Mouse (Mus musculus) neural tube, embryonic 13.5 days (tissue): ENCODE measurements around the gene Hspb9. TPM values are rescaled to one million over a fixed set of nuclear protein-coding genes. Genes with fewer than 3 reads are reported as not detected.

Source experiments
- ATAC-seq: fragments of 200-750 bp; cut with Nextera tagmentation; 2 replicates; pipeline ENCODE4 v1.8.0; 2017; ENCODE audit warnings: low read depth, mild to moderate bottlenecking, moderate TSS enrichment, moderate library complexity
- H3K27ac ChIP-seq: fragments of 300-500 bp; sonication (generic); replicated peaks from 2 replicates; pipeline ENCODE4 v1.5.1; 2015; ENCODE audit warnings: moderate library complexity, mild to moderate bottlenecking, inconsistent platforms
- H3K27me3 ChIP-seq: fragments of 300-500 bp; sonication (generic); 2 replicates; pipeline ENCODE4 v1.6.1; 2015; ENCODE audit warnings: mild to moderate bottlenecking, inconsistent platforms
- H3K36me3 ChIP-seq: fragments of 300-500 bp; sonication (generic); 2 replicates; pipeline ENCODE4 v1.6.1; 2015; ENCODE audit warnings: mild to moderate bottlenecking, inconsistent platforms
- H3K4me1 ChIP-seq: fragments of 300-500 bp; sonication (generic); replicated peaks from 2 replicates; pipeline ENCODE4 v1.6.1; 2015; ENCODE audit warnings: inconsistent platforms
- H3K4me2 ChIP-seq: fragments of 300-500 bp; sonication (generic); 2 replicates; pipeline ENCODE4 v1.6.1; 2015; ENCODE audit warnings: inconsistent platforms, mild to moderate bottlenecking, moderate library complexity
- H3K4me3 ChIP-seq: fragments of 300-500 bp; sonication (generic); 2 replicates; pipeline ENCODE4 v1.5.1; 2015; ENCODE audit warnings: mild to moderate bottlenecking, inconsistent platforms
- H3K9ac ChIP-seq: fragments of 300-500 bp; sonication (generic); 2 replicates; pipeline ENCODE4 v1.6.1; 2015; ENCODE audit warnings: moderate library complexity, mild to moderate bottlenecking, inconsistent platforms
- H3K9me3 ChIP-seq: fragments of 300-500 bp; sonication (generic); 2 replicates; pipeline ENCODE4 v1.6.1; 2016; ENCODE audit warnings: inconsistent platforms
- WGBS: fragments of 180-500 bp; shearing (Covaris S2); methylation state at CpG from one replicate; pipeline ENCODE4 v1.1.7; 2015; 5-methylcytosine and 5-hydroxymethylcytosine counted together
- polyA plus RNA-seq: library from polyadenylated mRNA; unstranded; fragments of >200 nt; fragmentation: Nextera tagmentation; extraction: Ambion mirVana; gene quantifications from 2 replicates; pipeline ENCODE4 v1.2.1, GENCODE M21; 2015

Gene Hspb9
- polyA plus RNA-seq, 1 experiment from 2014 or later, result 0.43 TPM

GRCm38 (mm10) chr11:100735954-100736745 is 22.5 kb downstream of the Hspb9 start:
- Histone ChIP-seq H3K27ac (no peak overlapping the region), H3K4me2 (peak overlapping the region; percentile 92; the same call in 1 of the 2 replicates), H3K9me3 (no peaks in the 10 kb centered on the region), H3K36me3 (peaks cover 22% of the 10 kb centered on the region), H3K9ac (peak overlapping the region; percentile 12; the same call in 1 of the 2 replicates), H3K4me1 (peaks cover 25% of the 10 kb centered on the region), H3K4me3 (peak overlapping the region; percentile 99; the same call in 1 of the 2 replicates), H3K27me3 (peaks cover under 1% of the 10 kb centered on the region; the same call in 1 of the 2 replicates)
- ATAC-seq, result no peak
- WGBS, result 75% methylated on average over 14 of the region's 14 CpGs

GRCm38 (mm10) chr11:100736746-100737080 is 23.1 kb downstream of the Hspb9 start:
- ATAC-seq, result no peak
- H3K27me3 ChIP-seq, result peaks cover 5% of the 10 kb centered on the region; the same call in 1 of the 2 replicates
- peaks cover 28% of the 10 kb centered on the region for H3K36me3 ChIP-seq
- H3K4me3 ChIP-seq, result peak overlapping the region; percentile 99
- WGBS, result 83% methylated on average over 4 of the region's 4 CpGs
- H3K9me3 ChIP-seq, result no peaks in the 10 kb centered on the region
- H3K4me2 ChIP-seq, result peak overlapping the region; percentile 92
- H3K4me1 ChIP-seq, result peaks cover 25% of the 10 kb centered on the region
- H3K9ac ChIP-seq, result peak overlapping the region; percentile 96; the same call in 1 of the 2 replicates
- no peak overlapping the region for H3K27ac ChIP-seq

DNA sequence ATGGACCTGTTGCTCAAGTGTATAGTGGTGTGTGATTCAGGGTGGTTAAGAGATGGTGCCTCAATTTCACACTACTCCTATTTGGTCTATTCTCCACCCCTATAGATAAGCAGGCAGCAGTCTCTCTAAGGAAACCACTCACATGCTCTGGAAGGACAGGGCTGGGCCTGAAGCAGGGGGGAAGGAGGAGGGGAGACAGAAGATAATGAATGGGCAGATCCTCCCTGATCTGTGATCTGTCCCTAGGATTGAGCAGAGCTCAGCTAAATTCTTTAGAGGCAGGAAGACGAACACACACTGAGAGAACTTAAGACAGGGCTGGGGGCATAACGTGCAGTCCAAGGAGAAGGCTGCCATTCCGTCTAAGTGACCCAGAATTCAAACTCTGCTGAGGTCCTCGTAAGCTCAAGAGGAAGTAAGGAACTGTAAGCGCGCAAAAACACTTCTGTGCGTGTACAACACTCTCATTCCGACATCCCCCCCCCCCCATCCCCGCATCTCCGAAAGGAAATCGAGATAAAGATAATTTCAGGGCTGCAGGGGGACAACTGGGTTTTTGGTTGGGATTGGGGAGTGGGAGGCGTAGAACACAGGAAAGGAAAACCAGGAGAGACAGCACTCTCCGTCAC is 23.6 kb downstream of the Hspb9 start:
- Histone ChIP-seq H3K4me1 (peaks cover 25% of the 10 kb centered on the region), H3K4me3 (peak overlapping the region; percentile 99), H3K27me3 (peaks cover 5% of the 10 kb centered on the region; the same call in 1 of the 2 replicates), H3K27ac (peak overlapping the region; percentile 56; the same call in 1 of the 2 replicates), H3K9ac (peak overlapping the region; percentile 96), H3K9me3 (no peaks in the 10 kb centered on the region), H3K36me3 (peaks cover 25% of the 10 kb centered on the region), H3K4me2 (peak overlapping the region; percentile 92)
- no peak for ATAC-seq
- 3% methylated on average over 13 of the region's 13 CpGs for WGBS

- H3K27me3 ChIP-seq, result peaks cover 5% of the 10 kb centered on the region; the same call in 1 of the 2 replicates
- H3K4me3 ChIP-seq, result peak within 1 kb of the TSS; percentile 99
- peaks cover 15% of the 10 kb centered on the region for H3K36me3 ChIP-seq
- peaks cover 25% of the 10 kb centered on the region for H3K4me1 ChIP-seq
- WGBS, result under 1% methylated on average over 38 of the region's 39 CpGs
- H3K9ac ChIP-seq, result peak within 1 kb of the TSS; percentile 96
- no peaks in the 10 kb centered on the region for H3K9me3 ChIP-seq
- peak within 1 kb of the TSS; percentile 92 for H3K4me2 ChIP-seq
- peak; percentile 100 for ATAC-seq
- H3K27ac ChIP-seq, result peak within 1 kb of the TSS; percentile 83
Measured at GRCm38 (mm10) chr11:100738066-100738604, 24.5 kb downstream of the Hspb9 start, which contains the start of gene Rab5c. TSS of gene Rab5c (minus strand) at chr11:100738215.

GRCm38 (mm10) chr11:100738749-100739148 is 25.1 kb downstream of the Hspb9 start:
- Histone ChIP-seq H3K27ac (peak overlapping the region; percentile 83), H3K9ac (peak overlapping the region; percentile 76), H3K36me3 (peaks cover 14% of the 10 kb centered on the region; the same call in 1 of the 2 replicates), H3K27me3 (peaks cover 5% of the 10 kb centered on the region; the same call in 1 of the 2 replicates), H3K4me1 (peaks cover 25% of the 10 kb centered on the region), H3K9me3 (no peaks in the 10 kb centered on the region), H3K4me2 (peak overlapping the region; percentile 64), H3K4me3 (peak overlapping the region; percentile 99)
- 14% methylated on average over 5 of the region's 5 CpGs for WGBS
- peak; percentile 20; the same call in 1 of the 2 replicates for ATAC-seq

DNA sequence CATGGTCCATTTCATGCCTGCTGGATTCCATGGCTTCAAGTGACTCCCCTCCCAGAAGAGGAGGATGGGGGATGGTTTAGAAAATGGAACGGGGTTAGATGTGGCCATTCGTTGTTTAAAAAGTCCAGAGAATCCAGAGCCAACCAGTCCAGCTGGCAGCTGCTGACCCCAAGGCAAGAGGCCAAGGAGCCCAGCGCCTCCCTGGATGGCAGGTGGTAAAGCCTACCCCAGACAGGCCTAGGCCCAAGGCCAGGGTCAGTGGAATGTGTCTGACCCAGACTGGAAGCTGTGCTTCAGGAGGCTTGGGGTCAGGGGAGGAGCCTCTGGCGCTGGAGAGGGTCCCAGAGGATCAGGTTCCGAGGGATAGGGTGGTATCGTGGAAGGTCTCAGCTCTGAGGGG is 27.7 kb downstream of the Hspb9 start:
- ATAC-seq, result no peak
- Histone ChIP-seq H3K4me1 (peaks cover 17% of the 10 kb centered on the region), H3K4me2 (no peak overlapping the region), H3K9ac (no peak overlapping the region), H3K9me3 (no peaks in the 10 kb centered on the region), H3K4me3 (no peak overlapping the region), H3K27me3 (peaks cover 5% of the 10 kb centered on the region; the same call in 1 of the 2 replicates), H3K27ac (no peak overlapping the region), H3K36me3 (peaks cover 11% of the 10 kb centered on the region; the same call in 1 of the 2 replicates)
- 77% methylated on average over 6 of the region's 6 CpGs for WGBS

DNA sequence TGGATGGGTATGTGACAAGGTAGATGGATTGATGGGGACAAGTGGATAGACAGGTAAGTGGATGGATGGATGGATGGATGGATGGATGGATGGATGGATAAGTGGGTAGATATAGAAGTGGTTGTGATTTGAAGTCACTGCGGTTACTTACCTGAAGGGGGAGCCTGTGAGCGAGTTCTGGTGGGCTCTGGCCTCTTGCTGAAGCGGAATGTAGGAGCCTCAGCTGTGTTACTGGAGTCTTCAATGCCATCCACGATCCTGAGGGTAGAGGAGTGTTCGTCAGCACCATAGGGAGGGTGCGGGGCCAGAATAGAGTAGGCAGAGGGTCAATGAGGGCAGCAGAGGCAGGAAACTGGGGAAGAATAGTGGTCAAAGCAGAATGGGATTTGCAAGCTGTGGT is 31.4 kb downstream of the Hspb9 start:
- Histone ChIP-seq H3K9me3 (no peaks in the 10 kb centered on the region), H3K27me3 (peaks cover 26% of the 10 kb centered on the region), H3K4me2 (no peak overlapping the region), H3K9ac (0 out of 2 replicates have a peak overlapping the region, but pooled peaks have one; percentile 47), H3K36me3 (peaks cover 20% of the 10 kb centered on the region), H3K4me1 (no peaks in the 10 kb centered on the region; the same call in 1 of the 2 replicates), H3K27ac (no peak overlapping the region), H3K4me3 (no peak overlapping the region)
- 17% methylated on average over 6 of the region's 6 CpGs for WGBS
- ATAC-seq, result no peak

DNA sequence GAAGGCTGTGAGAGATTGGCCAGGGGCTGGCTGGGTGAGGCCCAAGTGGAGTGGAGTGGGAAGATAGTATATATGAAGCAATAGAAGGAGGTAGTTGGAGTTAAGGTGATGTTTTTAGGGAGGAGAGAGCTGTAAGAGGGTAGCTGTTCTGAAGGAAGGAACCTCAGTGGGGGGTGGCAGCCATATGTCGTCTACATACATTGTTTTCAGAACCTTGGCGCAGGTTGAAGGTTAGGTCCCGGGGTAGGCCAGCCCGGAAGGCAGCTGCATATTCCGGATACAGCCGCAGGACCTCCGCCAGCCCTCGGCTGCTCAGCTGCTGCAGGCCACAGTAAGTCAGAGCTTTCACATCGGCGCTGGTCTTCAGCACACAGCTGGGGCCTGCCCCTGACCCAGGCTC is 32.9 kb downstream of the Hspb9 start:
- Histone ChIP-seq H3K27ac (no peak overlapping the region), H3K27me3 (peaks cover 25% of the 10 kb centered on the region), H3K4me2 (no peak overlapping the region), H3K9me3 (no peaks in the 10 kb centered on the region), H3K36me3 (peaks cover 16% of the 10 kb centered on the region), H3K4me3 (no peak overlapping the region), H3K9ac (no peak overlapping the region), H3K4me1 (no peaks in the 10 kb centered on the region; the same call in 1 of the 2 replicates)
- WGBS, result 82% methylated on average over 10 of the region's 10 CpGs
- ATAC-seq, result no peak

GRCm38 (mm10) chr11:100747114-100747513 is 33.5 kb downstream of the Hspb9 start:
- Histone ChIP-seq H3K27ac (no peak overlapping the region), H3K27me3 (peaks cover 27% of the 10 kb centered on the region), H3K9ac (no peak overlapping the region), H3K36me3 (peaks cover 13% of the 10 kb centered on the region; the same call in 1 of the 2 replicates), H3K4me1 (peaks cover 2% of the 10 kb centered on the region; the same call in 1 of the 2 replicates), H3K4me2 (no peak overlapping the region), H3K4me3 (no peak overlapping the region), H3K9me3 (no peaks in the 10 kb centered on the region)
- no peak for ATAC-seq
- 61% methylated on average over 5 of the region's 5 CpGs for WGBS

- Histone ChIP-seq H3K4me2 (no peak overlapping the region), H3K27ac (no peak overlapping the region), H3K9me3 (no peaks in the 10 kb centered on the region), H3K36me3 (peaks cover 13% of the 10 kb centered on the region; the same call in 1 of the 2 replicates), H3K27me3 (peaks cover 28% of the 10 kb centered on the region), H3K4me1 (peaks cover 4% of the 10 kb centered on the region; the same call in 1 of the 2 replicates), H3K9ac (no peak overlapping the region), H3K4me3 (no peak overlapping the region)
- ATAC-seq, result no peak
- 81% methylated on average over 4 of the region's 4 CpGs for WGBS
Measured at GRCm38 (mm10) chr11:100748620-100749019, 35.0 kb downstream of the Hspb9 start.

DNA sequence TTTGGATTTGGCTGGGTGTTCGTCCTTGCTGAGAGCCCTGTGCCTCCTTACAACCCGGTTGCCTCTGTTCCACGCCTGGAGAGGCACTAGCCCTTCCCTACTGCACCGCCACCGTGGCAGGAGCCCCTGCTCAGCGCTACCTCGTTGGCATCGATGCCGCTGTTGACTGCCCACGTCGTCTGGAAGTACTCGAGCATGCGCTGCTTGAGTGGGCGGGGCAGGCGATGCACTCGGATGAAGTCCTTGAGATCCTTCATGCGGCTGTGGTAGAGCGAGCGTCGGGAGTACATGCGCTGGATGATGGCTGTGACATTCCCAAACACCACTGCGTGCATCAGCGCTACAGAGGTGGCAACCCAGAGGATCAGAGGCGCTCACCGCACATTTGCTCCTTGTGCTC is 35.8 kb downstream of the Hspb9 start:
- WGBS, result 52% methylated on average over 25 of the region's 25 CpGs
- H3K36me3 ChIP-seq, result peaks cover 15% of the 10 kb centered on the region
- no peak overlapping the region for H3K4me2 ChIP-seq
- no peak overlapping the region for H3K27ac ChIP-seq
- peaks cover 4% of the 10 kb centered on the region; the same call in 1 of the 2 replicates for H3K4me1 ChIP-seq
- no peak overlapping the region for H3K9ac ChIP-seq
- no peaks in the 10 kb centered on the region for H3K9me3 ChIP-seq
- no peak overlapping the region for H3K4me3 ChIP-seq
- H3K27me3 ChIP-seq, result peaks cover 28% of the 10 kb centered on the region
- no peak for ATAC-seq
